Mouse (Mus musculus) testis, adult 10 weeks (tissue): Measurements from ENCODE around the gene Wdr3. TPM values are rescaled to one million over a fixed set of nuclear protein-coding genes. Genes with fewer than 3 reads are reported as not detected.

Experiments used
- polyA plus RNA-seq: library from polyadenylated mRNA; stranded (reverse); fragments of 350-450 nt; fragmentation: Illumina TruSeq; extraction: RNeasy Lipid Tissue Mini Kit (QIAGEN cat#74804); gene quantifications from one replicate; pipeline ENCODE4 v1.2.3, GENCODE M21; 2014; ENCODE audit warnings: low read depth, low replicate concordance

Wdr3 gene
- polyA plus RNA-seq, result 11.7 TPM

GRCm38 (mm10) chr3:100162315-100163105 is at the start of gene Wdr3, which contains the start of gene Gdap2:
TSS of gene Wdr3 (minus strand) at chr3:100162407.
TSS of gene Gdap2 (plus strand) at chr3:100162381.

Other genes with a start within 250 kb of the Wdr3 start
- 46.3 TPM for gene Gdap2, start within 50 bp of the Wdr3 start, polyA plus RNA-seq